22 mouse cellular contexts compared by ENCODE assay signal in genomic region chr10:57322717-57323424, GRCm38 (mm10).
DNase-seq lines count a peak whose midpoint lies in the region; ATAC-seq and TF ChIP-seq lines count a peak whose summit lies in the region.
"Had no signal": no experiment of that assay in that cellular context is flagged by ENCODE, and none has a peak within 500 bp of the region (broad histone marks: within the 10 kb centered on the region; RNA-seq: fewer than 3 reads in every experiment).

No protein-coding gene starts in this region.

- H3K27me3 ChIP-seq in forebrain, embryonic 13.5 days, result no peaks in the 10 kb centered on the region
- no peaks in the 10 kb centered on the region for H3K27me3 ChIP-seq in forebrain, embryonic 12.5 days
- no peaks in the 10 kb centered on the region for H3K27me3 ChIP-seq in forebrain, postnatal 0 days (ENCODE audit: insufficient read depth, low read length)
- H3K27me3 ChIP-seq: heart, embryonic 15.5 days had no signal

- no peak overlapping the region for H3K4me3 ChIP-seq in forebrain, embryonic 13.5 days
- no peak overlapping the region for H3K4me3 ChIP-seq in forebrain, embryonic 12.5 days (replicated peaks)
- H3K4me3 ChIP-seq in forebrain, postnatal 0 days (ENCODE audit: low read depth, low read length), result no peak overlapping the region
- H3K4me3 ChIP-seq: embryonic facial prominence, embryonic 10.5 days; gastrocnemius, adult 2 months; heart, embryonic 15.5 days had no signal

- 60% methylated on average over 2 of the region's 2 CpGs for WGBS in forebrain, embryonic 13.5 days
- WGBS in forebrain, embryonic 12.5 days, result 74% methylated on average over 2 of the region's 2 CpGs
- 36% methylated on average over 2 of the region's 2 CpGs for WGBS in forebrain, postnatal 0 days

- no peak for TF ChIP-seq CTCF in forebrain, postnatal 0 days (IDR thresholded peaks at IDR 0.05; ENCODE audit: low read depth)

- ATAC-seq in forebrain, embryonic 13.5 days, result peak; percentile 78
- ATAC-seq in forebrain, embryonic 12.5 days (ENCODE audit: low FRiP score), result no peak
- ATAC-seq in forebrain, postnatal 0 days, result peak; percentile 40; the same call in 1 of the 2 replicates
- ATAC-seq: CD4-positive, CD25-positive, alpha-beta regulatory T cell, adult 4 months; intestine, embryonic 16.5 days had no signal

- no peak overlapping the region for H3K27ac ChIP-seq in forebrain, embryonic 13.5 days
- no peak overlapping the region for H3K27ac ChIP-seq in forebrain, embryonic 12.5 days
- H3K27ac ChIP-seq in forebrain, postnatal 0 days (ENCODE audit: low read depth, low read length), result no peak overlapping the region
- H3K27ac ChIP-seq: embryonic facial prominence, embryonic 10.5 days; gastrocnemius, adult 2 months; heart, embryonic 15.5 days; hindbrain, embryonic 14.5 days had no signal

- H3K9ac ChIP-seq in forebrain, embryonic 13.5 days, result no peak overlapping the region
- no peak overlapping the region for H3K9ac ChIP-seq in forebrain, embryonic 12.5 days
- no peak overlapping the region for H3K9ac ChIP-seq in forebrain, postnatal 0 days
- H3K9ac ChIP-seq: heart, embryonic 15.5 days; hindbrain, embryonic 14.5 days had no signal

- peak; percentile 8 for DNase-seq in layer of hippocampus, adult 11-12 months (ENCODE audit: low spot score)
- no peak for DNase-seq in layer of hippocampus, postnatal 10 days (ENCODE audit: low spot score in 2 of 2)
- DNase-seq in brain, adult 2 months (ENCODE audit: low read depth, low spot score), result peak; percentile 36
- peak; percentile 57 for DNase-seq in forebrain, postnatal 0 days
- DNase-seq in T-cell, adult 2 months (ENCODE audit: low spot score), result no peak
- DNase-seq in heart, adult 8-10 months (ENCODE audit: low spot score), result no peak
- DNase-seq: adrenal gland, postnatal 10 days; B cell, adult 2 months; cerebellum, adult 2 months; cerebellum, postnatal 10 days; gastrocnemius, adult 2 months; gastrocnemius, postnatal 36 days; heart, postnatal 14 days had no signal

- H3K4me2 ChIP-seq in forebrain, embryonic 13.5 days, result no peak overlapping the region
- no peak overlapping the region for H3K4me2 ChIP-seq in forebrain, embryonic 12.5 days
- H3K4me2 ChIP-seq in forebrain, postnatal 0 days (ENCODE audit: low read depth), result no peak overlapping the region
- H3K4me2 ChIP-seq: heart, embryonic 11.5 days; heart, embryonic 15.5 days; hindbrain, embryonic 14.5 days had no signal

- H3K36me3 ChIP-seq in forebrain, embryonic 13.5 days (ENCODE audit: poor library complexity, severe bottlenecking), result no peaks in the 10 kb centered on the region
- H3K36me3 ChIP-seq in forebrain, embryonic 12.5 days (replicated peaks), result no peaks in the 10 kb centered on the region
- no peaks in the 10 kb centered on the region for H3K36me3 ChIP-seq in forebrain, postnatal 0 days (ENCODE audit: insufficient read depth)
- H3K36me3 ChIP-seq: embryonic facial prominence, embryonic 10.5 days; G1E; heart, embryonic 15.5 days had no signal

- H3K4me1 ChIP-seq in forebrain, embryonic 13.5 days, result no peaks in the 10 kb centered on the region
- no peaks in the 10 kb centered on the region for H3K4me1 ChIP-seq in forebrain, embryonic 12.5 days
- no peaks in the 10 kb centered on the region for H3K4me1 ChIP-seq in forebrain, postnatal 0 days (ENCODE audit: insufficient read depth)
- H3K4me1 ChIP-seq: embryonic facial prominence, embryonic 10.5 days; heart, embryonic 15.5 days had no signal

- no peaks in the 10 kb centered on the region for H3K9me3 ChIP-seq in forebrain, embryonic 13.5 days (replicated peaks)
- no peaks in the 10 kb centered on the region for H3K9me3 ChIP-seq in forebrain, embryonic 12.5 days
- H3K9me3 ChIP-seq in forebrain, postnatal 0 days (ENCODE audit: low read length), result no peaks in the 10 kb centered on the region
- H3K9me3 ChIP-seq: embryonic facial prominence, embryonic 10.5 days; G1E; heart, embryonic 15.5 days had no signal

Comparison
In these comparisons a context has a peak if more than half of its experiments do, and no peak if none do; other contexts are left out.
1. DNase-seq: peak in layer of hippocampus, adult 11-12 months (single experiment), brain, adult 2 months (single experiment) and forebrain, postnatal 0 days (single experiment); none in layer of hippocampus, postnatal 10 days (0 of 2), T-cell, adult 2 months (single experiment) and heart, adult 8-10 months (single experiment).